ENCODE assay signal across 15 mouse cellular contexts in genomic region chr2:165890401-165890800, GRCm38 (mm10). TPM values are rescaled to one million over a fixed set of nuclear protein-coding genes. Genes with fewer than 3 reads are reported as not detected.
DNase-seq lines count a peak whose midpoint lies in the region; ATAC-seq and TF ChIP-seq lines count a peak whose summit lies in the region.
"Had no signal": no experiment of that assay in that cellular context is flagged by ENCODE, and none has a peak within 500 bp of the region (broad histone marks: within the 10 kb centered on the region; RNA-seq: fewer than 3 reads in every experiment).

No protein-coding gene starts in this region.

- no peaks in the 10 kb centered on the region for H3K36me3 ChIP-seq in hindbrain, postnatal 0 days (ENCODE audit: insufficient read depth, low read length)
- H3K36me3 ChIP-seq in hindbrain, embryonic 11.5 days (ENCODE audit: control insufficient read depth, insufficient read depth, low read length), result no peaks in the 10 kb centered on the region
- peaks cover 25% of the 10 kb centered on the region for H3K36me3 ChIP-seq in E14TG2a.4 (ENCODE audit: insufficient read depth, low read length)
- no peaks in the 10 kb centered on the region for H3K36me3 ChIP-seq in limb, embryonic 12.5 days
- no peaks in the 10 kb centered on the region for H3K36me3 ChIP-seq in stomach, postnatal 0 days (ENCODE audit: control insufficient read depth, insufficient read depth, low read length)
- H3K36me3 ChIP-seq: heart, embryonic 12.5 days; neural tube, embryonic 13.5 days had no signal

- 89% methylated on average over 10 of the region's 10 CpGs for WGBS in hindbrain, postnatal 0 days
- WGBS in hindbrain, embryonic 11.5 days, result 76% methylated on average over 10 of the region's 10 CpGs
- WGBS in limb, embryonic 12.5 days, result 76% methylated on average over 10 of the region's 10 CpGs
- WGBS in stomach, postnatal 0 days, result 73% methylated on average over 10 of the region's 10 CpGs

- intact Hi-C loops in left cerebral cortex, postnatal 25 days (cut with DNase I), result no loop called here

- peak overlapping the region; percentile 100; the same call in 1 of the 2 replicates for H3K27ac ChIP-seq in hindbrain, postnatal 0 days
- H3K27ac ChIP-seq in hindbrain, embryonic 11.5 days (ENCODE audit: low read depth, low read length), result no peak overlapping the region
- H3K27ac ChIP-seq in limb, embryonic 12.5 days, result 0 out of 2 replicates have a peak overlapping the region, but pooled peaks have one; percentile 50
- peak overlapping the region; percentile 53; the same call in 1 of the 2 replicates for H3K27ac ChIP-seq in stomach, postnatal 0 days (replicated peaks)
- H3K27ac ChIP-seq: left cerebral cortex, adult 2 months had no signal

- no peaks in the 10 kb centered on the region for H3K9me3 ChIP-seq in hindbrain, postnatal 0 days (ENCODE audit: low read length)
- no peaks in the 10 kb centered on the region for H3K9me3 ChIP-seq in hindbrain, embryonic 11.5 days (ENCODE audit: control insufficient read depth, low read length)
- H3K9me3 ChIP-seq in E14TG2a.4 (ENCODE audit: low read length), result no peaks in the 10 kb centered on the region
- no peaks in the 10 kb centered on the region for H3K9me3 ChIP-seq in limb, embryonic 12.5 days
- no peaks in the 10 kb centered on the region for H3K9me3 ChIP-seq in stomach, postnatal 0 days (ENCODE audit: control insufficient read depth, low read length)
- H3K9me3 ChIP-seq: heart, embryonic 12.5 days; neural tube, embryonic 13.5 days had no signal

- no peak overlapping the region for H3K4me2 ChIP-seq in hindbrain, postnatal 0 days (ENCODE audit: low read depth, low read length)
- H3K4me2 ChIP-seq in hindbrain, embryonic 11.5 days (replicated peaks; ENCODE audit: low read depth, low read length), result no peak overlapping the region
- no peak overlapping the region for H3K4me2 ChIP-seq in limb, embryonic 12.5 days
- no peak overlapping the region for H3K4me2 ChIP-seq in stomach, postnatal 0 days (replicated peaks; ENCODE audit: low read depth)
- H3K4me2 ChIP-seq: heart, embryonic 12.5 days; neural tube, embryonic 13.5 days had no signal

- TF ChIP-seq EP300 in stomach, postnatal 0 days (optimal IDR thresholded peaks at IDR 0.05), result no peak

- no peak overlapping the region for H3K4me3 ChIP-seq in hindbrain, postnatal 0 days (ENCODE audit: low read length)
- H3K4me3 ChIP-seq in hindbrain, embryonic 11.5 days (ENCODE audit: low read depth, low read length), result no peak overlapping the region
- H3K4me3 ChIP-seq in E14TG2a.4 (replicated peaks; ENCODE audit: low read length), result 0 out of 2 replicates have a peak overlapping the region, but pooled peaks have one; percentile 26
- no peak overlapping the region for H3K4me3 ChIP-seq in limb, embryonic 12.5 days (replicated peaks)
- H3K4me3 ChIP-seq in stomach, postnatal 0 days (ENCODE audit: low read depth, low read length), result no peak overlapping the region
- H3K4me3 ChIP-seq: heart, embryonic 12.5 days; left cerebral cortex, adult 2 months; neural tube, embryonic 13.5 days had no signal

- no peaks in the 10 kb centered on the region for H3K27me3 ChIP-seq in hindbrain, postnatal 0 days (ENCODE audit: insufficient read depth, low read length)
- no peaks in the 10 kb centered on the region for H3K27me3 ChIP-seq in hindbrain, embryonic 11.5 days (ENCODE audit: control insufficient read depth, insufficient read depth, low read length)
- peaks cover 14% of the 10 kb centered on the region; the same call in 1 of the 2 replicates for H3K27me3 ChIP-seq in E14TG2a.4 (ENCODE audit: insufficient read depth, low read length)
- no peaks in the 10 kb centered on the region for H3K27me3 ChIP-seq in limb, embryonic 12.5 days
- H3K27me3 ChIP-seq in stomach, postnatal 0 days (ENCODE audit: control insufficient read depth, insufficient read depth, low read length), result no peaks in the 10 kb centered on the region
- H3K27me3 ChIP-seq: CH12.LX; heart, embryonic 12.5 days; neural tube, embryonic 13.5 days had no signal

- DNase-seq in hindbrain, postnatal 0 days (ENCODE audit: low spot score), result no peak
- no peak for DNase-seq in hindbrain, embryonic 11.5 days (ENCODE audit: low spot score)
- peak; percentile 66 for DNase-seq in stomach, postnatal 0 days (ENCODE audit: low spot score)
- no peak for DNase-seq in embryo, embryonic 10.5 days (ENCODE audit: low spot score)
- no peak for DNase-seq in left cerebral cortex, postnatal 25 days (ENCODE audit: low spot score in 2 of 2)
- DNase-seq in right cerebral cortex, adult 18-20 months, result no peak
- DNase-seq: kidney, adult 8-10 months; lung, adult 2 months; right cerebral cortex, postnatal 25 days had no signal

- no peak for ATAC-seq in hindbrain, postnatal 0 days
- no peak for ATAC-seq in hindbrain, embryonic 11.5 days (ENCODE audit: low FRiP score)
- no peak for ATAC-seq in limb, embryonic 12.5 days (ENCODE audit: insufficient number of reproducible peaks, insufficient read depth, low FRiP score, low TSS enrichment, low read depth)
- peak; percentile 22; the same call in 1 of the 2 replicates for ATAC-seq in stomach, postnatal 0 days (ENCODE audit: low FRiP score, low TSS enrichment)

- no peak overlapping the region for H3K9ac ChIP-seq in hindbrain, postnatal 0 days (replicated peaks; ENCODE audit: low read length)
- no peak overlapping the region for H3K9ac ChIP-seq in hindbrain, embryonic 11.5 days (ENCODE audit: low read depth, low read length)
- H3K9ac ChIP-seq in limb, embryonic 12.5 days (replicated peaks), result no peak overlapping the region
- no peak overlapping the region for H3K9ac ChIP-seq in stomach, postnatal 0 days (ENCODE audit: low read length)
- H3K9ac ChIP-seq: heart, embryonic 12.5 days; neural tube, embryonic 13.5 days had no signal

- TF ChIP-seq CTCF in hindbrain, postnatal 0 days (IDR thresholded peaks at IDR 0.05; ENCODE audit: low read depth), result no peak
- no peak for TF ChIP-seq CTCF in E14TG2a.4 (conservative IDR thresholded peaks at IDR 0.05; ENCODE audit: low read length)
- TF ChIP-seq CTCF in stomach, postnatal 0 days (IDR thresholded peaks at IDR 0.05; ENCODE audit: low read depth), result no peak

- H3K4me1 ChIP-seq in hindbrain, postnatal 0 days (ENCODE audit: insufficient read depth, low read length), result peaks cover 26% of the 10 kb centered on the region
- H3K4me1 ChIP-seq in hindbrain, embryonic 11.5 days (replicated peaks; ENCODE audit: control insufficient read depth, insufficient read depth, low read length), result peaks cover 33% of the 10 kb centered on the region
- H3K4me1 ChIP-seq in E14TG2a.4 (replicated peaks; ENCODE audit: low read depth, low read length), result peaks cover 83% of the 10 kb centered on the region
- peaks cover 53% of the 10 kb centered on the region for H3K4me1 ChIP-seq in limb, embryonic 12.5 days (replicated peaks)
- H3K4me1 ChIP-seq in stomach, postnatal 0 days (replicated peaks; ENCODE audit: control insufficient read depth, insufficient read depth), result peaks cover 24% of the 10 kb centered on the region

RNA-seq across cellular contexts. Expression of gene Zmynd8, which starts 8.4 kb away (rescaled TPM):
- 46.6 and 46.8 TPM in 2 replicates for total RNA-seq in hindbrain, postnatal 0 days (2014; rRNA removed)
- 53.0 and 56.9 TPM in 2 replicates for polyA plus RNA-seq in hindbrain, postnatal 0 days (2015; fragmentation: Nextera tagmentation; extraction: Ambion mirVana)
- 41.9 and 52.9 TPM in 2 replicates for polyA plus RNA-seq in hindbrain, embryonic 11.5 days (2014; fragmentation: Nextera tagmentation; extraction: Ambion mirVana)
- polyA plus RNA-seq in limb, embryonic 12.5 days (2016; fragmentation: Nextera tagmentation; extraction: Ambion mirVana), result 55.3 and 57.0 TPM in 2 replicates
- polyA plus RNA-seq in stomach, postnatal 0 days (2015; fragmentation: Nextera tagmentation; extraction: Ambion mirVana), result 24.3 and 29.7 TPM in 2 replicates
- 100 to 1,000 TPM; 160 to 162 TPM for total RNA-seq in left cerebral cortex, postnatal 25 days (2021)
